Mouse (Mus musculus): ENCODE data around the gene Sbf2. TPM values are rescaled to one million over a fixed set of nuclear protein-coding genes. Genes with fewer than 3 reads are reported as not detected.
"Not testable (repeated sequence)": the region's sequence is repeated elsewhere in the genome, so short reads cannot be mapped to it uniquely, and the experiment has no call there.

The Sbf2 gene
- polyA plus RNA-seq, 1 experiment: 37.0 TPM

GRCm38 (mm10) chr7:110561647-110562046 lies 53.1 kb downstream of the Sbf2 start:
- Histone ChIP-seq H3K36me3 (ENCODE audit: control insufficient read depth, insufficient read depth, low read length) (no peaks in the 10 kb centered on the region), H3K4me3 (ENCODE audit: control insufficient read depth, low read depth, low read length) (no peak overlapping the region), H3K27me3 (ENCODE audit: control insufficient read depth, insufficient read depth, low read length) (no peaks in the 10 kb centered on the region), H3K27ac (ENCODE audit: control insufficient read depth, insufficient read depth, low read depth, low read length) (no peak overlapping the region), H3K4me1 (ENCODE audit: control insufficient read depth, insufficient read depth, low read length) (no peaks in the 10 kb centered on the region)
- TF ChIP-seq POLR2A (IDR thresholded peaks at IDR 0.05; ENCODE audit: control insufficient read depth, low read depth, low read length): no peak
- TF ChIP-seq CTCF (IDR thresholded peaks at IDR 0.05; ENCODE audit: control insufficient read depth, insufficient read depth, insufficient replicate concordance, low read depth, low read length): no peak

GRCm38 (mm10) chr7:110557001-110557400 lies 57.7 kb downstream of the Sbf2 start:
- H3K36me3 ChIP-seq (ENCODE audit: control insufficient read depth, insufficient read depth, low read length): no peaks in the 10 kb centered on the region
- H3K27ac ChIP-seq (ENCODE audit: control insufficient read depth, insufficient read depth, low read depth, low read length): no peak overlapping the region
- no peak for TF ChIP-seq POLR2A (IDR thresholded peaks at IDR 0.05; ENCODE audit: control insufficient read depth, low read depth, low read length)
- no peaks in the 10 kb centered on the region for H3K27me3 ChIP-seq (ENCODE audit: control insufficient read depth, insufficient read depth, low read length)
- H3K4me1 ChIP-seq (ENCODE audit: control insufficient read depth, insufficient read depth, low read length): no peaks in the 10 kb centered on the region
- no peak overlapping the region for H3K4me3 ChIP-seq (ENCODE audit: control insufficient read depth, low read depth, low read length)

- no peaks in the 10 kb centered on the region for H3K36me3 ChIP-seq (ENCODE audit: control insufficient read depth, insufficient read depth, low read length)
- H3K4me3 ChIP-seq (ENCODE audit: control insufficient read depth, low read depth, low read length): no peak overlapping the region
- no peaks in the 10 kb centered on the region for H3K4me1 ChIP-seq (ENCODE audit: control insufficient read depth, insufficient read depth, low read length)
- H3K27ac ChIP-seq (ENCODE audit: control insufficient read depth, insufficient read depth, low read depth, low read length): no peak overlapping the region
- TF ChIP-seq POLR2A (IDR thresholded peaks at IDR 0.05; ENCODE audit: control insufficient read depth, low read depth, low read length) (no peak), CTCF (IDR thresholded peaks at IDR 0.05; ENCODE audit: control insufficient read depth, insufficient read depth, insufficient replicate concordance, low read depth, low read length) (no peak)
- H3K27me3 ChIP-seq (ENCODE audit: control insufficient read depth, insufficient read depth, low read length): no peaks in the 10 kb centered on the region
Measured at GRCm38 (mm10) chr7:110556221-110556620, 58.5 kb downstream of the Sbf2 start.

- no peak overlapping the region for H3K27ac ChIP-seq (ENCODE audit: control insufficient read depth, insufficient read depth, low read depth, low read length)
- no peaks in the 10 kb centered on the region for H3K27me3 ChIP-seq (ENCODE audit: control insufficient read depth, insufficient read depth, low read length)
- TF ChIP-seq POLR2A (IDR thresholded peaks at IDR 0.05; ENCODE audit: control insufficient read depth, low read depth, low read length): no peak
- TF ChIP-seq CTCF (IDR thresholded peaks at IDR 0.05; ENCODE audit: control insufficient read depth, insufficient read depth, insufficient replicate concordance, low read depth, low read length): no peak
- no peaks in the 10 kb centered on the region for H3K4me1 ChIP-seq (ENCODE audit: control insufficient read depth, insufficient read depth, low read length)
- no peaks in the 10 kb centered on the region for H3K36me3 ChIP-seq (ENCODE audit: control insufficient read depth, insufficient read depth, low read length)
- H3K4me3 ChIP-seq (ENCODE audit: control insufficient read depth, low read depth, low read length): no peak overlapping the region
Measured at GRCm38 (mm10) chr7:110555260-110555659, 59.5 kb downstream of the Sbf2 start.

GRCm38 (mm10) chr7:110548268-110548667 lies 66.5 kb downstream of the Sbf2 start:
- TF ChIP-seq CTCF (IDR thresholded peaks at IDR 0.05; ENCODE audit: control insufficient read depth, insufficient read depth, insufficient replicate concordance, low read depth, low read length) (no peak), POLR2A (IDR thresholded peaks at IDR 0.05; ENCODE audit: control insufficient read depth, low read depth, low read length) (no peak)
- H3K4me1 ChIP-seq (ENCODE audit: control insufficient read depth, insufficient read depth, low read length): no peaks in the 10 kb centered on the region
- no peaks in the 10 kb centered on the region for H3K36me3 ChIP-seq (ENCODE audit: control insufficient read depth, insufficient read depth, low read length)
- H3K4me3 ChIP-seq (ENCODE audit: control insufficient read depth, low read depth, low read length): no peak overlapping the region
- no peak overlapping the region for H3K27ac ChIP-seq (ENCODE audit: control insufficient read depth, insufficient read depth, low read depth, low read length)
- H3K27me3 ChIP-seq (ENCODE audit: control insufficient read depth, insufficient read depth, low read length): no peaks in the 10 kb centered on the region

- H3K4me1 ChIP-seq (ENCODE audit: control insufficient read depth, insufficient read depth, low read length): no peaks in the 10 kb centered on the region
- TF ChIP-seq POLR2A (IDR thresholded peaks at IDR 0.05; ENCODE audit: control insufficient read depth, low read depth, low read length) (no peak), CTCF (IDR thresholded peaks at IDR 0.05; ENCODE audit: control insufficient read depth, insufficient read depth, insufficient replicate concordance, low read depth, low read length) (no peak)
- no peak overlapping the region for H3K27ac ChIP-seq (ENCODE audit: control insufficient read depth, insufficient read depth, low read depth, low read length)
- H3K36me3 ChIP-seq (ENCODE audit: control insufficient read depth, insufficient read depth, low read length): no peaks in the 10 kb centered on the region
- H3K27me3 ChIP-seq (ENCODE audit: control insufficient read depth, insufficient read depth, low read length): no peaks in the 10 kb centered on the region
- H3K4me3 ChIP-seq (ENCODE audit: control insufficient read depth, low read depth, low read length): no peak overlapping the region
Measured at GRCm38 (mm10) chr7:110543341-110543740, 71.4 kb downstream of the Sbf2 start.

- Histone ChIP-seq H3K27me3 (ENCODE audit: control insufficient read depth, insufficient read depth, low read length) (no peaks in the 10 kb centered on the region), H3K27ac (ENCODE audit: control insufficient read depth, insufficient read depth, low read depth, low read length) (no peak overlapping the region), H3K4me1 (ENCODE audit: control insufficient read depth, insufficient read depth, low read length) (no peaks in the 10 kb centered on the region), H3K4me3 (ENCODE audit: control insufficient read depth, low read depth, low read length) (no peak overlapping the region), H3K36me3 (ENCODE audit: control insufficient read depth, insufficient read depth, low read length) (no peaks in the 10 kb centered on the region)
- TF ChIP-seq CTCF (IDR thresholded peaks at IDR 0.05; ENCODE audit: control insufficient read depth, insufficient read depth, insufficient replicate concordance, low read depth, low read length) (no peak), POLR2A (IDR thresholded peaks at IDR 0.05; ENCODE audit: control insufficient read depth, low read depth, low read length) (no peak)
Measured at GRCm38 (mm10) chr7:110539266-110539665, 75.5 kb downstream of the Sbf2 start.

- H3K4me1 ChIP-seq (ENCODE audit: control insufficient read depth, insufficient read depth, low read length); H3K27ac ChIP-seq (ENCODE audit: control insufficient read depth, insufficient read depth, low read depth, low read length); H3K27me3 ChIP-seq (ENCODE audit: control insufficient read depth, insufficient read depth, low read length); H3K4me3 ChIP-seq (ENCODE audit: control insufficient read depth, low read depth, low read length); H3K36me3 ChIP-seq (ENCODE audit: control insufficient read depth, insufficient read depth, low read length): not testable (repeated sequence)
Measured at GRCm38 (mm10) chr7:110530295-110530694, 84.4 kb downstream of the Sbf2 start.
